Mouse (Mus musculus) stomach, postnatal 0 days (tissue): ENCODE measurements around the gene Prss29. TPM values are rescaled to one million over a fixed set of nuclear protein-coding genes. Genes with fewer than 3 reads are reported as not detected.

Source experiments
- ATAC-seq: fragments of 200-750 bp; cut with Nextera tagmentation; 2 replicates; pipeline ENCODE4 v1.8.0; 2017; ENCODE audit not compliant: low FRiP score, low TSS enrichment
- DNase-seq: peaks from one replicate; pipeline ENCODE4 v3.0.0-alpha.2; 2016; ENCODE audit warnings: low spot score
- H3K27ac ChIP-seq: fragments of 300-500 bp; sonication (generic); replicated peaks from 2 replicates; pipeline ENCODE4 v1.5.1; 2014; ENCODE audit warnings: mild to moderate bottlenecking, control low read depth
- H3K27me3 ChIP-seq: fragments of 300-500 bp; sonication (generic); 2 replicates; pipeline ENCODE4 v1.6.1; 2014; ENCODE audit warnings: low read length; ENCODE audit not compliant: control insufficient read depth, insufficient read depth
- H3K36me3 ChIP-seq: fragments of 300-500 bp; sonication (generic); 2 replicates; pipeline ENCODE4 v1.6.1; 2014; ENCODE audit warnings: low read length, mixed read lengths; ENCODE audit not compliant: control insufficient read depth, insufficient read depth
- H3K4me1 ChIP-seq: fragments of 300-500 bp; sonication (generic); replicated peaks from 2 replicates; pipeline ENCODE4 v1.6.1; 2014; ENCODE audit warnings: antibody characterized with exemption; ENCODE audit not compliant: control insufficient read depth, insufficient read depth
- H3K4me2 ChIP-seq: fragments of 300-500 bp; sonication (generic); replicated peaks from 2 replicates; pipeline ENCODE4 v1.6.1; 2014; ENCODE audit warnings: low read depth, mild to moderate bottlenecking, control low read depth, moderate library complexity
- H3K4me3 ChIP-seq: fragments of 300-500 bp; sonication (generic); 2 replicates; pipeline ENCODE4 v1.5.1; 2014; ENCODE audit warnings: low read depth, low read length, control low read depth
- H3K9ac ChIP-seq: fragments of 300-500 bp; sonication (generic); 2 replicates; pipeline ENCODE4 v1.6.1; 2014; ENCODE audit warnings: mild to moderate bottlenecking, low read length, control low read depth, mixed read lengths
- H3K9me3 ChIP-seq: fragments of 300-500 bp; sonication (generic); 2 replicates; pipeline ENCODE4 v1.6.1; 2016; ENCODE audit warnings: low read length; ENCODE audit not compliant: control insufficient read depth
- CTCF ChIP-seq: IDR thresholded peaks from 2 replicates; pipeline ENCODE4 v1.5.1; 2016; ENCODE audit warnings: antibody characterized with exemption, low read depth, mild to moderate bottlenecking, moderate library complexity
- EP300 ChIP-seq: optimal IDR thresholded peaks from 2 replicates; pipeline ENCODE3; 2016; ENCODE audit warnings: antibody characterized with exemption
- WGBS: fragments of 180-500 bp; shearing (Covaris S2); extraction: QIAGEN DNeasy Blood & Tissue Kit; methylation state at CpG from one replicate; pipeline ENCODE4 v1.1.7; 2014; 5-methylcytosine and 5-hydroxymethylcytosine counted together
- polyA plus RNA-seq: library from polyadenylated mRNA; unstranded; fragments of >200 nt; fragmentation: Nextera tagmentation; extraction: Ambion mirVana; gene quantifications from 2 replicates; pipeline ENCODE4 v1.2.1, GENCODE M21; 2015

Prss29 gene
- polyA plus RNA-seq, 1 experiment from 2014 or later = not detected

DNA sequence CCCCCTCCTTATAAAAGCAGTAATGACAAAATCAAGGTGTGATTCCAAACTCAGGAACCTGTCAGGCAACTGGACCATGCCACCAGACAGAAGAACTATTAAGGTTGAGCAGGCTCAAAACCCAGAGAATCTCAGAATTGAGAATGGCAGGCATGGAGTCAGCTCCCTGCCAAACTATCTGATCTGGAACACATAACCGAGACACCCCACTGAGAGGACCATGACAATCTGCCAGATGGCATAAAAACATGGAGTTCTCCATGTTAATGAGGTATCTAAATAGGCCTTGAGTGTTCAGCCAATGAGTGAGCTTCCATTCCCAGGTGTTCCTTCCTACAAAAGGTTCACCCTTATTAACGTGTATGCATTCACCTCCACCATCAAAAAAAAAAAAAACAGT is 42.8 kb downstream of the Prss29 start:
- Histone ChIP-seq H3K4me1 (no peaks in the 10 kb centered on the region), H3K27me3 (no peaks in the 10 kb centered on the region), H3K27ac (no peak overlapping the region), H3K9ac (no peak overlapping the region), H3K4me2 (no peak overlapping the region), H3K36me3 (no peaks in the 10 kb centered on the region), H3K4me3 (no peak overlapping the region), H3K9me3 (no peaks in the 10 kb centered on the region)
- ATAC-seq = no peak
- TF ChIP-seq CTCF (no peak), EP300 (no peak)
- 75% methylated on average over 2 of the region's 2 CpGs for WGBS
- DNase-seq = no peak

- 0% methylated on average over 1 of the region's 1 CpGs for WGBS
- Histone ChIP-seq H3K4me1 (no peaks in the 10 kb centered on the region), H3K27me3 (no peaks in the 10 kb centered on the region), H3K36me3 (no peaks in the 10 kb centered on the region), H3K9me3 (no peaks in the 10 kb centered on the region), H3K4me3 (no peak overlapping the region), H3K4me2 (no peak overlapping the region), H3K9ac (no peak overlapping the region), H3K27ac (no peak overlapping the region)
- DNase-seq (peak; percentile 67), ATAC-seq (no peak)
- TF ChIP-seq CTCF (peak; percentile 86), EP300 (no peak)
These were observed 45.3 kb downstream of the Prss29 start for GRCm38 (mm10) chr17:25363726-25364125.

- Histone ChIP-seq H3K4me2 (no peak within 1 kb of the TSS), H3K4me3 (no peak within 1 kb of the TSS), H3K27me3 (no peaks in the 10 kb centered on the region), H3K4me1 (no peaks in the 10 kb centered on the region), H3K9ac (no peak within 1 kb of the TSS), H3K9me3 (no peaks in the 10 kb centered on the region), H3K36me3 (no peaks in the 10 kb centered on the region), H3K27ac (no peak within 1 kb of the TSS)
- no peak for DNase-seq
- ATAC-seq = no peak
- 70% methylated on average over 2 of the region's 2 CpGs for WGBS
- TF ChIP-seq CTCF (no peak), EP300 (no peak)
These were observed 47.6 kb downstream of the Prss29 start, which contains the start of gene Tpsb2 for GRCm38 (mm10) chr17:25366005-25366404. Gene Tpsb2, plus strand, starts transcription at chr17:25366305.

- no peaks in the 10 kb centered on the region for H3K36me3 ChIP-seq
- DNase-seq = no peak
- no peaks in the 10 kb centered on the region for H3K27me3 ChIP-seq
- no peak for ATAC-seq
- no peak within 1 kb of the TSS for H3K27ac ChIP-seq
- no peak for TF ChIP-seq CTCF
- no peak for TF ChIP-seq EP300
- no peak within 1 kb of the TSS for H3K4me2 ChIP-seq
- H3K4me3 ChIP-seq = no peak within 1 kb of the TSS
- no peak within 1 kb of the TSS for H3K9ac ChIP-seq
- no peaks in the 10 kb centered on the region for H3K9me3 ChIP-seq
- H3K4me1 ChIP-seq = no peaks in the 10 kb centered on the region
- 67% methylated on average over 3 of the region's 3 CpGs for WGBS
These were observed 50.5 kb downstream of the Prss29 start, which contains the start of gene Tpsg1 for GRCm38 (mm10) chr17:25368973-25369372. Gene Tpsg1, plus strand, starts transcription at chr17:25369273.

Other genes with a start within 250 kb of the Prss29 start
- 16.8 and 19.0 TPM in 2 replicates for gene Tmem204, start 235.1 kb upstream of the Prss29 start, polyA plus RNA-seq
- 12.2 and 13.7 TPM in 2 replicates for gene Telo2, start 202.7 kb upstream of the Prss29 start, polyA plus RNA-seq
- 0.30 and 0.33 TPM in 2 replicates for gene Ptx4, start 197.9 kb upstream of the Prss29 start, polyA plus RNA-seq
- gene Clcn7, start 185.3 kb upstream of the Prss29 start, polyA plus RNA-seq = 10.5 and 11.5 TPM in 2 replicates
- 0.80 and 0.84 TPM in 2 replicates for gene Ccdc154, start 156.2 kb upstream of the Prss29 start, polyA plus RNA-seq
- gene Gm38655, start 143.2 kb upstream of the Prss29 start, polyA plus RNA-seq = 5.8 and 6.0 TPM in 2 replicates
- gene BC003965, start 134.1 kb upstream of the Prss29 start, polyA plus RNA-seq = 23.1 and 23.6 TPM in 2 replicates
- 3.0 and 3.1 TPM in 2 replicates for gene Unkl, start 130.3 kb upstream of the Prss29 start, polyA plus RNA-seq
- 36.0 and 39.3 TPM in 2 replicates for gene Gnptg, start 78.5 kb upstream of the Prss29 start, polyA plus RNA-seq
- gene Tsr3, start 78.5 kb upstream of the Prss29 start, polyA plus RNA-seq = 31.3 and 33.7 TPM in 2 replicates
- gene Baiap3, start 62.3 kb upstream of the Prss29 start, polyA plus RNA-seq = 1.2 and 1.3 TPM in 2 replicates
- gene Ube2i, start 44.0 kb upstream of the Prss29 start, polyA plus RNA-seq = 308 and 318 TPM in 2 replicates
- gene Prss34, start 20.3 kb upstream of the Prss29 start, polyA plus RNA-seq = 0.50 and 0.52 TPM in 2 replicates
- gene Prss28, start 10.0 kb upstream of the Prss29 start, polyA plus RNA-seq = not detected in 2 replicates
- 0.62 and 0.75 TPM in 2 replicates for gene Tpsab1, start 26.9 kb downstream of the Prss29 start, polyA plus RNA-seq
- gene Tpsb2, start 47.7 kb downstream of the Prss29 start, polyA plus RNA-seq = 18.1 and 18.5 TPM in 2 replicates
- 0.16 and 0.27 TPM in 2 replicates for gene Tpsg1, start 50.6 kb downstream of the Prss29 start, polyA plus RNA-seq
- gene Cacna1h, start 115.1 kb downstream of the Prss29 start, polyA plus RNA-seq = 1.5 and 1.7 TPM in 2 replicates
- 0.06 TPM in 1 of 2 replicates, not detected in the other for gene Tekt4, start 136.0 kb downstream of the Prss29 start, polyA plus RNA-seq
- 0.06 and 0.16 TPM in 2 replicates for gene Sstr5, start 178.6 kb downstream of the Prss29 start, polyA plus RNA-seq